Mouse (Mus musculus): ENCODE measurements at regions not wholly inside any gene's neighbourhood (a gene's known extent, or its start where the extent isn't known, plus 50 kb on each side); places are given as distances from the start of the nearest gene placed in this dataset.

DNA sequence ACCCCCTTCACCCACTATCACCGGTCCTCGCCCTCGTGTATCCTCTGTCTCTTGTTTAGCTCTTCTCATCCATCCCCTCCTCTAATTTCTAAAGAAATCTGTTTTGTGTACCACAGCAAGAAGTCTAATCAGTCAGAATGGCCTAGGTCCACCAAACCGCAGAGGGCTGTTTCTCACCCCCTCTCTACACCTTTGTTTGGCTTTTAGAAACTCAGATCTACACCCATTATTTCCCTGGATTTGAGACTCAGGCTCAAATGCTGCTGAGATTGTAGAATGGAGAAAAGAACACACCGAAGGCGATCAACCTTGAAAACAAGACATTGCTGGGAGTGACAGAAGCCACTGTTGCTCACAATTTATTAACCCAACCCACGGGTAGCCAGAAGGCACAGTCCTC is 52.7 kb upstream of the Lpp start:
- no peak for TF ChIP-seq CTCF (IDR thresholded peaks at IDR 0.05; ENCODE audit: low read depth)
- no peak for TF ChIP-seq EP300 (optimal IDR thresholded peaks at IDR 0.05)

All from stomach, postnatal 0 days (tissue).